Mouse (Mus musculus): ENCODE measurements at regions not wholly inside any gene's neighbourhood (a gene's known extent, or its start where the extent isn't known, plus 50 kb on each side); places are given as distances from the start of the nearest gene placed in this dataset.

DNA sequence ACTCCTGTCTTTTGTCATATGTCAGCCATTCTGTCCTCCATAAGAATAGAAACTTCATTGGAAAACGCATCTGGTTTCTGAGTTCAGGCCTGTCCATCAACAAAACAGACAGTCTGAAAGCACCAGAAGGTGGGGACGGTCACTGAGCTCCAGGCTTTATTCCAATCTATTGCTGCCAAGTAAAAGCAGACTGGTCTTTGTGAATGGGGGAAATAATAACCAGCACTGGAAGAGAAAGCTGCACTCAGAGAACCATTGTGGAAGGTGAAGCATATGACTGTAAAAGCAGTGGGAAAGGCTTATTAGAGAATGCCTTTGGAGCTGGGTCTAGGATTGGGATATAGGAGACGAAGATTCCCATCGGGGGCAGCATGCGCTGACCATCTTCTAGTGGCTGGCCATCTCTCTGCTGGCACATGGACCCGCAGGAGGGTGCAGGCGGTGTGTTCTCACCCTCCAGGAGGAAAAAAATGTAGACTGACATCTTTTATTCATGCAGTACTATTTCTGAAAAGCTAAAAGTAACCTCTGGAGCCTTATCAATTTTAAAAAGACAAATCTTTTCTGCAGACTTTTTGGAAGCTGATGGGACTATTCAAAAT, 1638.0 kb downstream of the Car8 start:
- DNase-seq (ENCODE audit: low read depth, low spot score) = no peak

DNA sequence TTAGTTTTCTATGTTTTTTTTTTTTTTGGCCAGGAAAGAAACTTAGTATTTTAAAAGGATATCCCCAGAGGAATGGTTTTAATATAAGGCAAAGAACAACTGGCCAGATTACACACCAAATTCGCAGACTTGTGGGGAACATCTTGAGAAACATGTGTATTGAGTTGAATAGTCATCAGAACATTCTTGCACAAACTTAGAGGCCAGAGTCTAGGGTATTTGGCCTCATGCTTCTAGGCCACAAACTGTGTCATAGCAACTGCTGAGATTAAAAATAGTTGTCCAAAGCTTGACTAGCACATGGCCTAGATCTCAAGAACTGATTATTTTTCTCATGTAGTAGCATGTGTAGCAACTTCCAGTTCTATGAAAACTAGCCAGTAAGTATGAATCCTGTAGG, 1642.5 kb downstream of the Car8 start:
- no peak for DNase-seq (ENCODE audit: low read depth, low spot score)

DNA sequence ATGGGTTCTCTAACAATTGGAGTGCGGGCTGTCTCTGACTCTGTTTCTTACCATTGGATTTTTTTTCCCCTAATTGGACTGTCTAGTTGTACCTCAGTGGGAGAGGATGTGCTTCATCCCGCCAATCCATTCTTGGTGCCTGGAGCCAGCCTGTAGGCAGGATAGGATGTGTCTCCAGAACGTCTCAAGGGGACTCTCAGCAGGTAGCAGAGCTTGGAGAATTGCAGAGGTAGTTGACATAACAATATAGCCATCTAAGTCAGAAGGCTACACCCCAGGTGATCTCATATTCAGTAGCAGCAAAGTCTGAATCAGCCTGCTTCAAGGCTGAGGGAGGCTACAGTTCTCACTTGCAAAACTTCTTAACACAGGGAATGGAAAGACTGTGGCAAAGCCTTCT, 1646.0 kb downstream of the Car8 start:
- peak; percentile 94 for DNase-seq (ENCODE audit: low read depth, low spot score)

DNA sequence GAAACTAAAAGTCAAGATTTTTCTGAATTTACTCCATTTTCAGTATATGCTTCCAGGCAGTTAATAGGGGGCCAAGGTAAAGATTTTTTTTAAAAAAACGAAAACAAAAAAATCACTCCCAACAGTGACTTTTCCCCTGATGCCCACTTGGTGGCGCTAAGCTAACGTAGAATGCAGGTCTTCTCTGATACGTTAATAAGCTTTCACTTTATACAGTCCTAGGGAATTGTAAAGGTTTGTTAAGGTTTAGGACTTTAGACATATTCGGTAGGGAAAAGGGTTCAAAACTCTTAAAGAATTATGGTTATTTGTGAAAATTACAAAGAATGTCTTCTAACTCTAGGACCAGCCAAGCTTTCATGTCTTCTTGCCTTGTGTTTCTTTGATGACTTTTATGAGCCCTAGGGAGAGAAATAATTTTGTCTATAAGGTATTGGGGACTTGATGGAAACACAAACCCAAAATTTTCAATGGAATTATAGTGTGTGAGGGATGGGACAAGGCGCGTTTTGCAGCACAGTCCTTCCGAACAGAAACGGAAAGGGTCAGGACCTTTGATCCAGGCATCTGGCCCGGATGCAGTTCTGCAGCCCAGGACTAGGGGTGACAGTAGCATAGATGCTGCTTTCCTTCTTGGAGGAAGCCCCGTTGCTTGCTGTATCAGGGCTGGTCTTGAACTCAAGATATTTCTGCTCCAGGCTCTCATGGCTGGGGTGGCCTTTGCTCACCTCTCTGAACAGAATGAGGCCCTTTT, 1677.1 kb downstream of the Car8 start:
- peak; percentile 42 for DNase-seq (ENCODE audit: low read depth, low spot score)

DNA sequence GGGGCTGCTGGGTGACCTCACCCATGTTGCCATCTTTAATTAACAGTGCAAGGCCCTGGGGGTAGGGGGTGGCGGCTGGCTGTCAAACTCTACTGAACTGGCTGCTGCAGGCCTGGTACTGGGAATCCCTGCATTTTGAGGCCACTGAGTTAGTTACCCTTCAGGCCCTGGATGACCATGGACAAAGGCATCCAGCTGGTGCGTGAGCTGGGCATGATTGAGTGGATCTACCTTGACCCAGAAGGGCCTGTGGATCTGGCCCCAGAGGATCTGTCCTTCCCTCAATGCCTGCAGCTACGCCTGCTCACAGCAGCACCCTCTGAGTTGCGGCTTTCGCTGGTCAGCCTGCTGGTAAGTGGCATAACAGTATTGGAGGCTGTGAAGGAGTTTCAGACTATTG, 1699.2 kb downstream of the Car8 start:
- no peak for DNase-seq (ENCODE audit: low read depth, low spot score)

DNA sequence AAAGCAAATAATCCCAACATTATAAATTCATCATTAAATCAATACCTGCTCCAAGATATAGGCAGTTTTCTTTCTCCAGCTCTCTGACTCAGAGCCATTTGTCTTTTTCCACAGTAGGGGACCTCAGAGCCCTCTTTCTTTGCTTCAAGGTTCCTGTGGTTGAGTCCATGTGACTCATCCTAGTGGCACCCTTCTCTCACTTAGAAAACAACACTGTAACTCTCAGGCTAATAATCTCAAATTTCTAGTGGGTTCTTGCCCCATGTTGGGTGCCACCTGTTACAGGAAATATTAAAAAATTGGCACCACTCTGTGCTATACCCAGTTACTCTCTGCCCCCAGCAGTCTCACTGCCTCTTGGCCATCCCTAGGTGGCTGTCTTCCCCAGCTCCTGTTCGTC, 1706.4 kb downstream of the Car8 start:
- DNase-seq (ENCODE audit: low read depth, low spot score) = no peak

DNA sequence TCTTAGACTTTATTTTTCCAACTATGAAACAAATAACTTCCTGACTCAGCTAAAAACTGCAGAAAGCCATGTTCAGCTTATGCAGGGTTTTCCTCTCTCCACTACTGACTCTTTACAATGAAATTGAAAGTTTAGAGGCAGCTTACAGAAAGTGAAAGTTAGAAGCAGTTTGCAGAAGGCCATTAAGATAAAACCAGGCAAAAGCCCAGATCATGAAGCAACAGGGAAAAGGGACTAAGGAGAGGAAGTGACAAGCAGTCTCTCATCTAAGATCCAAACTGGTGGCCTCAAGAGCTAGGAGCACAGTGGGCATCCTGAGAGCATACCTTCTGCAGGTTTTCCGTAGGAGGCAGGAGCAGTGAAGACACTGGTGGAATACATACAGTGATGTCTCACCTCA, 1721.2 kb downstream of the Car8 start:
- DNase-seq (ENCODE audit: low read depth, low spot score) = no peak

DNA sequence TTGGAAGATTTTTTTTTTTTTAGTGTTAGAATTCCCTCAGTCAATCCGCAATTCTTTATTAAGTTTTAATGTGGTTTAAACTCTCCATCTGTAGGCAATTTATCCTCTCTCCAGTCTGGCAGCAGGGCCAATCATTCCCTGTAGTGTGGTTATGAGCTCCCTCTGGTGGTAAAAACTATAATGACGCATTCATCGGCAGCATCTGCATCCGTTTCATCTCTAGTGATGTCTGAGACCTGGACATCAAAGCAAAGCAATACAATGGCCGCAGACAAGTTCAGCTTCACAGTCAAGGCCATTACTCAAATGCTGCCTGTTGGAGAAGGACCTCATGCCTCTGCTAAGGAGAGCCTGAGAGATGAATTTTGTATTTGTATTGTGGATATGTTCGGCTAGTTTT, 1721.7 kb upstream of the Impad1 start:
- DNase-seq (ENCODE audit: low read depth, low spot score) = peak; percentile 68

DNA sequence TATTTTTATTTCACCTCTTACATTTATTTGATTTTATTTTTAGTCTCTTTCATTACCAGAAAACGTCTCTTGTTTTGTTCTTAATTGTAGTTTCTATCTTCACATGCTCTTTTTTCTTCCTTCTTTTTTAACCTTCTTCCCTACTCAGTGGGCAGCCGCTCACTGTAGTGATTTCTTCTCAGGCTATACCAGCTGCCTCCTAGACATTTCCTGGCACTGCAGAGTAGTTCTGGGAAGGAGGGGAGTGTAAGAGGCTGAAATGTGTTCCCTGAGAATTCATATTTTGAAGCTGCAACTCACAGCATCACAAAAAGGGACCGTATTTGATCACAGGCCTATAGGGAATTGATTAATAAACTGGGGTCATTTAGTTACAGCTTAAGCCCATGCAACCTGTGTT, 1720.5 kb upstream of the Impad1 start:
- no peak for DNase-seq (ENCODE audit: low read depth, low spot score)

DNA sequence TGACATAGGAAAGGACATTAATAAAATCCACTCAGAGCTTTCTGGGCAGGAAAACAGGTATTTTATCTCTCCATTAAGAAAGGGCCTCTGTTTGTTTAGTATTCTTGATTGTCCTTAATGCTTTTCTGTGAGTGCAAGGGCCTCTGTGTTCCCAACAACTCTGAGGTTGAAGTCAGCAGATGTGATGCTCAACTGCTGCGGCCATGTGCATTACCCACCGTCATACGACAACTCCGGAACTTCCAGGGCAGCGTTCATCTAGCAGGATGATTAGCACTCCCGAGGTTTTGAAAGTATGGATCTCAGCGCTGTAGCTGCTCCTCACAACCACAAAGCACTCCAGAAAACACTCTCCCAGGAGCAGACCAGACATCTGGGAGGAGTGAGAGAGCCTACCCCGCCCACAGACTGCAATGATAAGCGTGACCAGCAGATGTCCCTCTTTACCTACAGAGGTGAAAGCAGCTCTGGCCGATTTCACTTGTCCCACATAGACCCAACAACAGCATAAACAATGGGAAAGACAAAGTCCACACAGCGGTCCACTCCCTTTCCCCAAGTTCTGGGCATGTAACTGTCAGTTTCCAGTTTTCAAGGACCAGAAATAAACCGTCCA, 1719.7 kb upstream of the Impad1 start:
- peak; percentile 85 for DNase-seq (ENCODE audit: low read depth, low spot score)

DNA sequence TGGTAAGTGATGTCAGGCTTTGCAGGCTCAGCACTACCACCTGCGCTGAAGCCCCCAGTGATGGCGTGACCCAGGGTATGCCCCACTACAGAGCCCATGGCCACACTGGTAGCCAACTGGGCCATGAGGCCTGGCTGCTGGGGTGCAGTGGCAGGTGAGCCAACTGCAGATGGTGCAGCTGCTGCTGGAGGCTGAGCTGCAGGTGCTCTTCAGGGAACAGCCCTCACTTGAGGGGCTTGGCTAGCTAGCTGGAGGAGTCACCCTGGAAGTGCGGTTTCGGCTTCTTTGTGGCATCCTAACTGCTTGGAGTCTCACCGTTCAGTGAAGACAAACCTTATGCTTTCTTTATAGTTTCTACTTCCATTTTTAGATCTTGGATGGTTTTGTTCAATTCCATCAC, 1714.9 kb upstream of the Impad1 start:
- DNase-seq (ENCODE audit: low read depth, low spot score) = no peak

Measured in ES-CJ7 (cell line).